Mouse (Mus musculus): ENCODE data around the gene Sec14l5. TPM values are rescaled to one million over a fixed set of nuclear protein-coding genes. Genes with fewer than 3 reads are reported as not detected.

The Sec14l5 gene
- polyA plus RNA-seq, 1 experiment: 2.4 TPM

- Histone ChIP-seq H3K27ac (ENCODE audit: insufficient read depth, low read length) (no peak overlapping the region), H3K4me3 (ENCODE audit: low read depth, low read length) (no peak overlapping the region), H3K4me1 (ENCODE audit: control insufficient read depth, insufficient read depth, low read length) (no peaks in the 10 kb centered on the region), H3K36me3 (ENCODE audit: control insufficient read depth, insufficient read depth, low read length, poor library complexity, severe bottlenecking) (no peaks in the 10 kb centered on the region), H3K9me3 (replicated peaks; ENCODE audit: control insufficient read depth, insufficient read depth, low read length, poor library complexity, severe bottlenecking) (no peaks in the 10 kb centered on the region), H3K9ac (ENCODE audit: low read depth, poor library complexity, severe bottlenecking) (no peak overlapping the region), H3K27me3 (ENCODE audit: control insufficient read depth, insufficient read depth, low read length, poor library complexity, severe bottlenecking) (no peaks in the 10 kb centered on the region)
- no peak for TF ChIP-seq CTCF (IDR thresholded peaks at IDR 0.05; ENCODE audit: low read depth, low read length)
- no peak for TF ChIP-seq EP300 (IDR thresholded peaks at IDR 0.05; ENCODE audit: insufficient read depth, low read depth, low read length)
- TF ChIP-seq POLR2A (IDR thresholded peaks at IDR 0.05; ENCODE audit: insufficient read depth, low read length): no peak
These were observed 25.7 kb downstream of the Sec14l5 start for GRCm38 (mm10) chr16:5172636-5173035.

- no peaks in the 10 kb centered on the region for H3K9me3 ChIP-seq (replicated peaks; ENCODE audit: control insufficient read depth, insufficient read depth, low read length, poor library complexity, severe bottlenecking)
- no peaks in the 10 kb centered on the region for H3K36me3 ChIP-seq (ENCODE audit: control insufficient read depth, insufficient read depth, low read length, poor library complexity, severe bottlenecking)
- H3K4me3 ChIP-seq (ENCODE audit: low read depth, low read length): no peak overlapping the region
- no peaks in the 10 kb centered on the region for H3K27me3 ChIP-seq (ENCODE audit: control insufficient read depth, insufficient read depth, low read length, poor library complexity, severe bottlenecking)
- H3K9ac ChIP-seq (ENCODE audit: low read depth, poor library complexity, severe bottlenecking): no peak overlapping the region
- no peaks in the 10 kb centered on the region for H3K4me1 ChIP-seq (ENCODE audit: control insufficient read depth, insufficient read depth, low read length)
- no peak overlapping the region for H3K27ac ChIP-seq (ENCODE audit: insufficient read depth, low read length)
- TF ChIP-seq POLR2A (IDR thresholded peaks at IDR 0.05; ENCODE audit: insufficient read depth, low read length): no peak
- TF ChIP-seq CTCF (IDR thresholded peaks at IDR 0.05; ENCODE audit: low read depth, low read length): no peak
- no peak for TF ChIP-seq EP300 (IDR thresholded peaks at IDR 0.05; ENCODE audit: insufficient read depth, low read depth, low read length)
These were observed 36.5 kb downstream of the Sec14l5 start for GRCm38 (mm10) chr16:5183310-5183975.

GRCm38 (mm10) chr16:5184101-5184500, 37.2 kb downstream of the Sec14l5 start:
- no peaks in the 10 kb centered on the region for H3K27me3 ChIP-seq (ENCODE audit: control insufficient read depth, insufficient read depth, low read length, poor library complexity, severe bottlenecking)
- H3K27ac ChIP-seq (ENCODE audit: insufficient read depth, low read length): no peak overlapping the region
- no peaks in the 10 kb centered on the region for H3K9me3 ChIP-seq (replicated peaks; ENCODE audit: control insufficient read depth, insufficient read depth, low read length, poor library complexity, severe bottlenecking)
- no peak for TF ChIP-seq CTCF (IDR thresholded peaks at IDR 0.05; ENCODE audit: low read depth, low read length)
- no peak for TF ChIP-seq POLR2A (IDR thresholded peaks at IDR 0.05; ENCODE audit: insufficient read depth, low read length)
- TF ChIP-seq EP300 (IDR thresholded peaks at IDR 0.05; ENCODE audit: insufficient read depth, low read depth, low read length): no peak
- no peak overlapping the region for H3K9ac ChIP-seq (ENCODE audit: low read depth, poor library complexity, severe bottlenecking)
- no peaks in the 10 kb centered on the region for H3K36me3 ChIP-seq (ENCODE audit: control insufficient read depth, insufficient read depth, low read length, poor library complexity, severe bottlenecking)
- H3K4me1 ChIP-seq (ENCODE audit: control insufficient read depth, insufficient read depth, low read length): no peaks in the 10 kb centered on the region
- no peak overlapping the region for H3K4me3 ChIP-seq (ENCODE audit: low read depth, low read length)

- Histone ChIP-seq H3K4me1 (ENCODE audit: control insufficient read depth, insufficient read depth, low read length) (no peaks in the 10 kb centered on the region), H3K4me3 (ENCODE audit: low read depth, low read length) (no peak overlapping the region), H3K36me3 (ENCODE audit: control insufficient read depth, insufficient read depth, low read length, poor library complexity, severe bottlenecking) (no peaks in the 10 kb centered on the region), H3K27me3 (ENCODE audit: control insufficient read depth, insufficient read depth, low read length, poor library complexity, severe bottlenecking) (no peaks in the 10 kb centered on the region), H3K9ac (ENCODE audit: low read depth, poor library complexity, severe bottlenecking) (no peak overlapping the region), H3K9me3 (replicated peaks; ENCODE audit: control insufficient read depth, insufficient read depth, low read length, poor library complexity, severe bottlenecking) (no peaks in the 10 kb centered on the region), H3K27ac (ENCODE audit: insufficient read depth, low read length) (no peak overlapping the region)
- no peak for TF ChIP-seq CTCF (IDR thresholded peaks at IDR 0.05; ENCODE audit: low read depth, low read length)
- no peak for TF ChIP-seq EP300 (IDR thresholded peaks at IDR 0.05; ENCODE audit: insufficient read depth, low read depth, low read length)
- no peak for TF ChIP-seq POLR2A (IDR thresholded peaks at IDR 0.05; ENCODE audit: insufficient read depth, low read length)
These were observed 38.0 kb downstream of the Sec14l5 start for GRCm38 (mm10) chr16:5184956-5185355.

GRCm38 (mm10) chr16:5185691-5186090, 38.8 kb downstream of the Sec14l5 start:
- Histone ChIP-seq H3K4me1 (ENCODE audit: control insufficient read depth, insufficient read depth, low read length) (no peaks in the 10 kb centered on the region), H3K9ac (ENCODE audit: low read depth, poor library complexity, severe bottlenecking) (no peak overlapping the region), H3K4me3 (ENCODE audit: low read depth, low read length) (no peak overlapping the region), H3K36me3 (ENCODE audit: control insufficient read depth, insufficient read depth, low read length, poor library complexity, severe bottlenecking) (no peaks in the 10 kb centered on the region), H3K27me3 (ENCODE audit: control insufficient read depth, insufficient read depth, low read length, poor library complexity, severe bottlenecking) (no peaks in the 10 kb centered on the region), H3K9me3 (replicated peaks; ENCODE audit: control insufficient read depth, insufficient read depth, low read length, poor library complexity, severe bottlenecking) (no peaks in the 10 kb centered on the region), H3K27ac (ENCODE audit: insufficient read depth, low read length) (no peak overlapping the region)
- TF ChIP-seq EP300 (IDR thresholded peaks at IDR 0.05; ENCODE audit: insufficient read depth, low read depth, low read length) (no peak), CTCF (IDR thresholded peaks at IDR 0.05; ENCODE audit: low read depth, low read length) (no peak)

- Histone ChIP-seq H3K36me3 (ENCODE audit: control insufficient read depth, insufficient read depth, low read length, poor library complexity, severe bottlenecking) (no peaks in the 10 kb centered on the region), H3K4me1 (ENCODE audit: control insufficient read depth, insufficient read depth, low read length) (no peaks in the 10 kb centered on the region), H3K9ac (ENCODE audit: low read depth, poor library complexity, severe bottlenecking) (no peak overlapping the region), H3K4me3 (ENCODE audit: low read depth, low read length) (no peak overlapping the region), H3K27ac (ENCODE audit: insufficient read depth, low read length) (no peak overlapping the region), H3K27me3 (ENCODE audit: control insufficient read depth, insufficient read depth, low read length, poor library complexity, severe bottlenecking) (no peaks in the 10 kb centered on the region), H3K9me3 (replicated peaks; ENCODE audit: control insufficient read depth, insufficient read depth, low read length, poor library complexity, severe bottlenecking) (no peaks in the 10 kb centered on the region)
- no peak for TF ChIP-seq EP300 (IDR thresholded peaks at IDR 0.05; ENCODE audit: insufficient read depth, low read depth, low read length)
- TF ChIP-seq CTCF (IDR thresholded peaks at IDR 0.05; ENCODE audit: low read depth, low read length): no peak
- no peak for TF ChIP-seq POLR2A (IDR thresholded peaks at IDR 0.05; ENCODE audit: insufficient read depth, low read length)
These were observed 39.3 kb downstream of the Sec14l5 start for GRCm38 (mm10) chr16:5186234-5186633.

All from ES-Bruce4 (cell line).